Comparison of ENCODE assay signal across 8 mouse cellular contexts in genomic region chr10:94249575-94250456, GRCm38 (mm10). TPM values are rescaled to one million over a fixed set of nuclear protein-coding genes. Genes with fewer than 3 reads are reported as not detected.
A peak's percentile ranks its signal among the peaks of the same experiment; 100 is the strongest.
DNase-seq lines count a peak whose midpoint lies in the region; ATAC-seq and TF ChIP-seq lines count a peak whose summit lies in the region.

No protein-coding gene starts in this region.

- TF ChIP-seq POLR2A in kidney, adult 2 months (IDR thresholded peaks at IDR 0.05; ENCODE audit: low read depth, low read length): no peak

- H3K9me3 ChIP-seq in kidney, embryonic 14.5 days (ENCODE audit: control insufficient read depth, low read length): no peaks in the 10 kb centered on the region
- H3K9me3 ChIP-seq in forebrain, embryonic 10.5 days: no peaks in the 10 kb centered on the region
- H3K9me3 ChIP-seq in hindbrain, embryonic 13.5 days: no peaks in the 10 kb centered on the region

- WGBS in kidney, embryonic 14.5 days: 34% methylated on average over 22 of the region's 22 CpGs
- WGBS in kidney, adult 2 months: 36% methylated on average over 22 of the region's 22 CpGs
- WGBS in forebrain, embryonic 10.5 days: 62% methylated on average over 22 of the region's 22 CpGs
- WGBS in hindbrain, embryonic 13.5 days: 35% methylated on average over 22 of the region's 22 CpGs

- peaks cover 3% of the 10 kb centered on the region; the same call in 1 of the 2 replicates for H3K4me1 ChIP-seq in kidney, embryonic 14.5 days (ENCODE audit: control insufficient read depth, insufficient read depth, low read length)
- H3K4me1 ChIP-seq in kidney, adult 2 months (ENCODE audit: control insufficient read depth, insufficient read depth, low read length): no peaks in the 10 kb centered on the region
- peaks cover 13% of the 10 kb centered on the region for H3K4me1 ChIP-seq in forebrain, embryonic 10.5 days
- peaks cover 13% of the 10 kb centered on the region for H3K4me1 ChIP-seq in hindbrain, embryonic 13.5 days (replicated peaks)

- no peak for TF ChIP-seq CTCF in kidney, adult 2 months (conservative IDR thresholded peaks at IDR 0.05; ENCODE audit: insufficient read depth, insufficient read length, low read depth, low read length)

- no peaks in the 10 kb centered on the region for H3K27me3 ChIP-seq in kidney, embryonic 14.5 days (ENCODE audit: control insufficient read depth, insufficient read depth, low read length)
- no peaks in the 10 kb centered on the region for H3K27me3 ChIP-seq in kidney, adult 2 months (replicated peaks; ENCODE audit: control insufficient read depth, insufficient read depth, low read length)
- no peaks in the 10 kb centered on the region; the same call in 1 of the 2 replicates for H3K27me3 ChIP-seq in forebrain, embryonic 10.5 days (ENCODE audit: poor library complexity, severe bottlenecking)
- H3K27me3 ChIP-seq in hindbrain, embryonic 13.5 days: no peaks in the 10 kb centered on the region

- H3K4me3 ChIP-seq in kidney, embryonic 14.5 days (ENCODE audit: low read length): no peak overlapping the region
- H3K4me3 ChIP-seq in kidney, adult 2 months (ENCODE audit: insufficient read depth, low read depth, low read length): no peak overlapping the region
- no peak overlapping the region for H3K4me3 ChIP-seq in forebrain, embryonic 10.5 days
- H3K4me3 ChIP-seq in hindbrain, embryonic 13.5 days: 0 out of 2 replicates have a peak overlapping the region, but pooled peaks have one; percentile 4

- H3K36me3 ChIP-seq in kidney, embryonic 14.5 days (ENCODE audit: control insufficient read depth, insufficient read depth, low read length): no peaks in the 10 kb centered on the region
- no peaks in the 10 kb centered on the region for H3K36me3 ChIP-seq in kidney, adult 2 months (ENCODE audit: control insufficient read depth, insufficient read depth, low read length)
- H3K36me3 ChIP-seq in forebrain, embryonic 10.5 days (replicated peaks): no peaks in the 10 kb centered on the region
- H3K36me3 ChIP-seq in hindbrain, embryonic 13.5 days: no peaks in the 10 kb centered on the region

- no peak overlapping the region for H3K9ac ChIP-seq in kidney, embryonic 14.5 days (ENCODE audit: low read depth, low read length)
- H3K9ac ChIP-seq in hindbrain, embryonic 13.5 days: no peak overlapping the region

- no peak overlapping the region; the same call in 1 of the 2 replicates for H3K27ac ChIP-seq in kidney, embryonic 14.5 days (ENCODE audit: low read depth, low read length)
- no peak overlapping the region for H3K27ac ChIP-seq in kidney, adult 2 months (ENCODE audit: insufficient read depth, low read depth, low read length)
- H3K27ac ChIP-seq in forebrain, embryonic 10.5 days: no peak overlapping the region
- peak overlapping the region; percentile 42; the same call in 1 of the 2 replicates for H3K27ac ChIP-seq in hindbrain, embryonic 13.5 days

- no peak for DNase-seq in kidney, adult 2 months
- peak; percentile 49 for DNase-seq in R1 (ENCODE audit: low read depth, low spot score)
- peak; percentile 27 for DNase-seq in forebrain, embryonic 10.5 days (ENCODE audit: extremely low spot score, low spot score)
- DNase-seq in mesoderm, embryonic 11.5 days (ENCODE audit: low read depth, low spot score): peak; percentile 27
- DNase-seq in T-cell, adult 2 months (ENCODE audit: low spot score): no peak
- no peak for DNase-seq in right cerebral cortex, adult 2 months (ENCODE audit: low spot score in 2 of 2)

- peak; percentile 73 for ATAC-seq in kidney, embryonic 14.5 days (ENCODE audit: low FRiP score, low TSS enrichment)
- ATAC-seq in hindbrain, embryonic 13.5 days (ENCODE audit: low FRiP score): peak; percentile 85

- peak overlapping the region; percentile 15; the same call in 1 of the 2 replicates for H3K4me2 ChIP-seq in kidney, embryonic 14.5 days (replicated peaks; ENCODE audit: low read depth, low read length)
- H3K4me2 ChIP-seq in hindbrain, embryonic 13.5 days: peak overlapping the region; percentile 41

RNA-seq across cellular contexts. Expression of gene Gm4792, which starts 48.7 kb away (rescaled TPM):
- polyA plus RNA-seq in kidney, embryonic 14.5 days (2014; fragmentation: Nextera tagmentation; extraction: Ambion mirVana): not detected in 2 replicates
- not detected in 2 replicates for polyA plus RNA-seq in kidney, adult 2 months (2012; rRNA removed)
- polyA plus RNA-seq in forebrain, embryonic 10.5 days (2016; fragmentation: Nextera tagmentation; extraction: Ambion mirVana): 0.19 TPM in 1 of 2 replicates, not detected in the other
- 0.35 and 0.45 TPM in 2 replicates for polyA plus RNA-seq in hindbrain, embryonic 13.5 days (2015; fragmentation: Nextera tagmentation; extraction: Ambion mirVana)

RNA-seq across cellular contexts. Expression of gene Ndufa12, which starts 51.3 kb away (rescaled TPM):
- polyA plus RNA-seq in kidney, embryonic 14.5 days (2014; fragmentation: Nextera tagmentation; extraction: Ambion mirVana): 526 and 667 TPM in 2 replicates
- 223 and 328 TPM in 2 replicates for polyA plus RNA-seq in kidney, adult 2 months (2012; rRNA removed)
- polyA plus RNA-seq in forebrain, embryonic 10.5 days (2016; fragmentation: Nextera tagmentation; extraction: Ambion mirVana): 575 and 590 TPM in 2 replicates
- polyA plus RNA-seq in hindbrain, embryonic 13.5 days (2015; fragmentation: Nextera tagmentation; extraction: Ambion mirVana): 339 and 361 TPM in 2 replicates

Comparison
In these comparisons a context has a peak if more than half of its experiments do, and no peak if none do; other contexts are left out.
1. DNase-seq: peak in R1 (single experiment), forebrain, embryonic 10.5 days (single experiment) and mesoderm, embryonic 11.5 days (single experiment); none in kidney, adult 2 months (single experiment), T-cell, adult 2 months (single experiment) and right cerebral cortex, adult 2 months (0 of 2).